ENCODE assay signal across 31 mouse cellular contexts in genomic region chr3:101282556-101283180, GRCm38 (mm10). TPM values are rescaled to one million over a fixed set of nuclear protein-coding genes. Genes with fewer than 3 reads are reported as not detected.
DNase-seq lines count a peak whose midpoint lies in the region; ATAC-seq lines count a peak whose summit lies in the region.
"Had no signal": no experiment of that assay in that cellular context is flagged by ENCODE, and none has a peak within 500 bp of the region (broad histone marks: within the 10 kb centered on the region; RNA-seq: fewer than 3 reads in every experiment).

No protein-coding gene starts in this region.

- peaks cover 23% of the 10 kb centered on the region for H3K4me1 ChIP-seq in embryonic facial prominence, embryonic 13.5 days
- H3K4me1 ChIP-seq in intestine, embryonic 15.5 days (replicated peaks): peaks cover 8% of the 10 kb centered on the region

- no peak for ATAC-seq in embryonic facial prominence, embryonic 13.5 days (ENCODE audit: insufficient number of reproducible peaks, insufficient read depth, low FRiP score, low TSS enrichment, low read depth)
- ATAC-seq in intestine, embryonic 15.5 days: no peak
- ATAC-seq: forebrain, embryonic 13.5 days; intestine, embryonic 16.5 days had no signal

- WGBS in embryonic facial prominence, embryonic 13.5 days: 78% methylated on average over 9 of the region's 9 CpGs
- WGBS in intestine, embryonic 15.5 days: 87% methylated on average over 9 of the region's 9 CpGs

- intact Hi-C loops in heart, postnatal 25 days (cut with DNase I): no loop called here

- H3K9ac ChIP-seq in embryonic facial prominence, embryonic 13.5 days: no peak overlapping the region
- H3K9ac ChIP-seq in intestine, embryonic 15.5 days: no peak overlapping the region
- H3K9ac ChIP-seq: forebrain, embryonic 13.5 days; heart, embryonic 12.5 days; hindbrain, embryonic 15.5 days; liver, embryonic 14.5 days had no signal

- H3K27me3 ChIP-seq in embryonic facial prominence, embryonic 13.5 days: no peaks in the 10 kb centered on the region
- no peaks in the 10 kb centered on the region for H3K27me3 ChIP-seq in intestine, embryonic 15.5 days (replicated peaks)
- H3K27me3 ChIP-seq: forebrain, embryonic 13.5 days; heart, embryonic 12.5 days; hindbrain, embryonic 15.5 days had no signal

- no peak overlapping the region for H3K4me3 ChIP-seq in embryonic facial prominence, embryonic 13.5 days
- H3K4me3 ChIP-seq in intestine, embryonic 15.5 days (replicated peaks): no peak overlapping the region
- H3K4me3 ChIP-seq: erythroblast, embryonic 14.5 days; forebrain, embryonic 13.5 days; heart, adult 2 months; heart, embryonic 12.5 days; hindbrain, embryonic 15.5 days had no signal

- no peaks in the 10 kb centered on the region for H3K36me3 ChIP-seq in embryonic facial prominence, embryonic 13.5 days
- H3K36me3 ChIP-seq in intestine, embryonic 15.5 days: no peaks in the 10 kb centered on the region
- H3K36me3 ChIP-seq: heart, embryonic 12.5 days; hindbrain, embryonic 15.5 days had no signal

- no peak overlapping the region for H3K4me2 ChIP-seq in embryonic facial prominence, embryonic 13.5 days
- no peak overlapping the region for H3K4me2 ChIP-seq in intestine, embryonic 15.5 days (replicated peaks)
- H3K4me2 ChIP-seq: forebrain, embryonic 13.5 days; heart, embryonic 12.5 days; hindbrain, embryonic 15.5 days had no signal

- peak; percentile 83 for DNase-seq in heart, adult 11 months
- no peak for DNase-seq in heart, postnatal 25 days (ENCODE audit: low spot score)
- peak; percentile 42 for DNase-seq in thymus, postnatal 4 days
- DNase-seq in thymus, postnatal 10 days (ENCODE audit: low spot score in 2 of 2): no peak
- DNase-seq in B cell, adult 2 months: no peak
- DNase-seq: adrenal gland, postnatal 14 days; cerebellum, adult 11 months; cerebellum, adult 9-10 months; embryo, embryonic 11 days; kidney, adult 8-10 months; kidney, postnatal 10 days; layer of hippocampus, postnatal 36 days; liver; lung, adult 2 months; lung, postnatal 10 days; midbrain, embryonic 14.5 days; right cerebral cortex, postnatal 25 days had no signal

- H3K27ac ChIP-seq in embryonic facial prominence, embryonic 13.5 days: 0 out of 2 replicates have a peak overlapping the region, but pooled peaks have one; percentile 11
- H3K27ac ChIP-seq in intestine, embryonic 15.5 days: no peak overlapping the region
- H3K27ac ChIP-seq: forebrain, embryonic 13.5 days; hindbrain, embryonic 15.5 days; liver, embryonic 14.5 days; macrophage had no signal

- H3K9me3 ChIP-seq in embryonic facial prominence, embryonic 13.5 days: no peaks in the 10 kb centered on the region
- H3K9me3 ChIP-seq in intestine, embryonic 15.5 days: no peaks in the 10 kb centered on the region
- H3K9me3 ChIP-seq: forebrain, embryonic 13.5 days; heart, embryonic 12.5 days; hindbrain, embryonic 15.5 days had no signal

RNA-seq across cellular contexts. Expression of gene Cd2, which starts 5.1 kb away (rescaled TPM):
- 1 to 10 TPM in 1 of 2 experiments, under 1 TPM in 1; 0.29 to 1.1 TPM for total RNA-seq in heart, postnatal 25 days (2021)
- not detected in 2 replicates for polyA plus RNA-seq in embryonic facial prominence, embryonic 13.5 days (2015; fragmentation: Nextera tagmentation; extraction: Ambion mirVana)
- 0.20 and 0.34 TPM in 2 replicates for polyA plus RNA-seq in intestine, embryonic 15.5 days (2015; fragmentation: Nextera tagmentation; extraction: Ambion mirVana)
- total RNA-seq: layer of hippocampus, postnatal 36 days had no signal
- polyA plus RNA-seq: embryonic facial prominence, embryonic 14.5 days; erythroblast, embryonic 14.5 days; forebrain, embryonic 13.5 days; heart, embryonic 12.5 days; heart, postnatal 0 days; hindbrain, embryonic 15.5 days; limb, embryonic 11.5 days; liver, embryonic 14.5 days; midbrain, embryonic 14.5 days; neural tube, embryonic 11.5 days had no signal

Comparison
In these comparisons a context has a peak if more than half of its experiments do, and no peak if none do; other contexts are left out.
1. DNase-seq: peak in heart, adult 11 months (single experiment) and thymus, postnatal 4 days (single experiment); none in heart, postnatal 25 days (single experiment), thymus, postnatal 10 days (0 of 2) and B cell, adult 2 months (0 of 2).